Mouse (Mus musculus) effector memory CD4-positive, alpha-beta T cell, adult 5 months (primary cell): ENCODE results near the gene Ramp2. TPM values are rescaled to one million over a fixed set of nuclear protein-coding genes. Genes with fewer than 3 reads are reported as not detected.

Experiments used
- polyA plus RNA-seq: library from polyadenylated mRNA; unstranded; fragments of 100-300 nt; shearing (Covaris generic); gene quantifications from one replicate; pipeline ENCODE4 v1.2.1, GENCODE M21; 2017

Gene Ramp2
- polyA plus RNA-seq, result not detected

GRCm38 (mm10) chr11:101245855-101246701 lies at the start of gene Ramp2:
Gene Ramp2, plus strand, starts transcription at chr11:101246028.

DNA sequence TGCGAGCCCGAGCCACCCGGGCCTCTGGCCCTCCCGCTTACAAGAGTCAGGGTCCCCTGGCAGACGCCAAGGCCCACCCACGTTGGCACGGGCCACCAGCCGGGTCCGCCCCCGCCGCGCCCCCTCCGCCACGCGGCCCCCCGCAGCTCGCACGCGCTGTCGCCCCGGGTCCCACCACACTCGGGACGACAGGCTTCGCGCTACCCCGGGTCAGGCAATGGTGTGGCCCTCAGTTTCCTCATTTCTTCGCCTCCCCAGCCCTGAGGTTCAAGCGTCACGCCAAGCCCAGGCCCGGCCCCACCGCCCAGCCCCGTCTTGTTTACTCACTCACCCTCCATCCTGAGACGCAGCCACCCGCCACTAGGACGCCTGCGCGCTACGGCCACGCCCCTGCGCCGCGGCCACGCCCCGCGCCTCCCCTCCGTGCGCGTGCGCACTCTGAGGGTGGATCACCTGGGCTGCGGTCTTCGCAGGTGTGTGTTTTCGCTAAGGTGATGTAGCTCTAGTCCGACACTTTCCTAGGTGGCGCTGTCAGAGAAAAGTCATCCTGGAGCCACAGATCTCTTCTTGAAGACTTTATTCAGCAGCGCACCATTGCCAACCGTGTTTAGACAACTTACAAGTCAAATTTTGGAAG lies 19.6 kb upstream of the Ramp2 start, which contains the start of gene Ezh1:
Gene Ezh1, minus strand, starts transcription at position 399 of the 637 bp plus-strand sequence.

DNA sequence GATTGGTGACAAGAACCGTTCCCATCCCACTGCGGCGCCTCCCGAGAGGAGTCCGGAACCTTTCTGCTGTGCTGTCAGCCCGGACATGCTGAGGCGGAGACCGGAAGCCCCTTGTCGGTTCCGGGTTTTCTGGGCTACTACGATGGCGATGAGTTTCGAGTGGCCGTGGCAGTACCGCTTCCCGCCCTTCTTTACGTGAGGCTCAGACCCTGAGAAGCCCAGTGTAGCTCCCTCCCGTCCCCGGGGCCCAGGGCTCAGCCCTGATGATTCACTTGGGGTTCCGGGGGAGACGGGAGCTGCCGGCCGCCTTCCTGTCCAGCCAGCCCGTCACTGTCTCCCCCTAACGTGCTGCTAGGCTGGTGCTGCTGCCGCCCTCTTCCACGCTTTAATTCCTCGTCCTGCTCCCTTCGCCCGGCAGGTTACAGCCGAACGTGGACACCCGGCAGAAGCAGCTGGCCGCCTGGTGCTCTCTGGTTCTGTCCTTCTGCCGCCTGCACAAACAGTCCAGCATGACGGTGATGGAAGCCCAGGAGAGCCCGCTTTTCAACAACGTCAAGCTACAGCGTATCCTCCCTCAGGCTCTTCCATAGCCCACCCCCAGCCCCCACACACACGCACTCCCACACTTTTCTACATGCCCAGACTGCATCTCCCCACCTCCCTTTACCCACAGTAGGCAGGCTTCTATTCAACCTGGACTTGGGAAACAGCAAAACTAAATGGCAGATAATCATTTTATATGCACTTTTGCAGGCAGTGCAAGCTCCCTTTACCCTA lies 8.0 kb downstream of the Ramp2 start, which contains the start of gene Vps25:
Gene Vps25, plus strand, starts transcription at position 95 of the 777 bp plus-strand sequence.

DNA sequence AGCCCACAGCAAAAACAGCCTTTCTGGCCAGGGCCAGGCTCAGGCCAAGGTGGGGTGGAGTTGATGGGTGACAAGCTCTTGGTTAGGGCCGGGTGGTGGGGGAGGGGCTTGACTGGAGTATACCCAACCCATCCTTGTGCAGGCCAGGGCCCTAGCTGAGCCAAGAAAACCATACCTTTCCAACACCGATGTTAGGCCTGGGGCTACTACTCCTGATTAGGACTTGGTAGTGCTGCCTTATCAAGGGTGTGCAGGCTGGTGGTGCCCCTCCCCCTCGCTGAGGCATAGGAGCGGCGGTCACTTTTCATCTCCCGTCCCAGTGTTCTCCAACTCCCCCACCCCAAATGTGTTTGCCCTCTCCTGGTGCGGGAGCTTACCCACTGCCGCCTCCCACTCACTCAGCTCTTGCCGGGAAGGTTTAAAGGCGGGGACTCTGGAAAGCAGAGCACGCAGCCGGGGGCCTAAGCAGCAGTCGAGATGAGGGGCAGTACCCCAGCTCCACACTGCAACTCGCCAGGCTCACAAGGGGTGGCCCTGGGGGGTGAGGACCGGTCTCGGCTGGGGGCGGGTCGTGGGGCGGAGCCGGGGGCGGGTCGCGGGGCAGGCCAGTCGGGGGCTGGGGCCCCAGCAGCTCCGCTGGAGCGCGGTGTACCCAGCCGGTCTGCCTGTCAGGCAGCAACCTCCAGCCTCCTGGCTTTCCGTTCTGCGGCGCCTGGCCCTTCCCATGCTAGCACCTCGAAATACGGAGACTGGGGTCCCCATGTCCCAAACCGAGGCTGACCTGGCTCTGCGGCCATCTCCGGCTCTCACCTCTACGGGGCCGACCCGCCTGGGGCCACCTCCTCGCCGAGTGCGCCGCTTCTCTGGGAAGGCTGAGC lies 14.4 kb downstream of the Ramp2 start, which contains the start of gene Wnk4:
Gene Wnk4, plus strand, starts transcription at position 620 of the 878 bp plus-strand sequence.

DNA sequence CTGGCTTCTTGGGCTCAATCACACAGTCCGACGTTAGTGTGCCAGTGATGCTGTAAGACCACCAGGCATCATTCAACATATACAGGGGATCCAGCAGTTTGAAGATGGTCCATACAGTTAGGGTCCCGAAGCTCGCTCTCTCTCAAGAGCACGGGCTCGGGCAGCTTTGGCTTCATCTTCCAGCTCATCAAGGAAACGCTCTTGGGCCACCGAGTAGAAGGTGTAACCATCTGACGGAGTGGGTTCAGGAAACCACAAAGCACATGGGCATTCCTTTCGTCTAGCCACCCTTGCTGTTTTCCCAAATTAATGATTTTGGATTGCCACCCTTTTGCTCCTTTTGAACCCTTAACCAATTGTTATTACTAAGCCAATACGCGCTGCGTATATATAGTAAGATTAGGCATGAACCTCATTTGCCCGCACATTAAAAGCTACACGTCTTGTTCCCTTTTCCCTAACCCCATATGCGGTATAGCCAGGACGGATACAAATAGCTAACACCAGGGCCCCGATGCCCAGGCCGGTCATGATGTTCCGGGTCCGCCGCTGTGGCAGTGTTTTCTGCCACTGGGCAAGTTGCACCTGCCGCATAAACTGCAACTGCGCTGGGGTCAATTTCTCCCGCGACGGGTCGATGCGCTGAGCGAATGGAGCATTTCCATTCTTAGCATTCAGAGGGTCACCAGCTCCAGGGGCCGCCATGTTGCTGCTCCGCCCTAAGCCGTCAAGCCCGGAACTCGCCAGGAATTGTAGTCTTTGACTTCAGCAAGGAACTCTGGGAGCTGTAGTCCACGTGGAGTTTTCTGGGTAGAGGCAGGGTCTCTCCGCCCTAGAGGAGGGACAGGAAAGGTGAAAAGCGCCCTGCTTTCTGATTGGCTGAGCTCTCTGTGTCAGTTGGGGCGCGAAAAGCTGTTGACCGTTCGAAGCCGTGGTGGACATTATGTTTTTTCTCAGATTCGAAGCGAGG lies 32.7 kb downstream of the Ramp2 start, which contains the start of the genes Cntd1 and Coa3:
Gene Cntd1, plus strand, starts transcription at position 790 of the 970 bp plus-strand sequence.
Gene Coa3, minus strand, starts transcription at position 892 of the 970 bp plus-strand sequence.

GRCm38 (mm10) chr11:101302004-101302798 lies 56.4 kb downstream of the Ramp2 start, which contains the start of gene Becn1:
Gene Becn1, minus strand, starts transcription at chr11:101302286.

Other genes with a start within 250 kb of the Ramp2 start
- 1.00 TPM for gene Atp6v0a1, start 236.6 kb upstream of the Ramp2 start, polyA plus RNA-seq
- gene Naglu, start 176.0 kb upstream of the Ramp2 start, polyA plus RNA-seq, result 7.1 TPM
- gene Hsd17b1, start 167.6 kb upstream of the Ramp2 start, polyA plus RNA-seq, result not detected
- 7.8 TPM for gene Coasy, start 163.5 kb upstream of the Ramp2 start, polyA plus RNA-seq
- gene Mlx, start 158.8 kb upstream of the Ramp2 start, polyA plus RNA-seq, result 56.1 TPM
- gene Psmc3ip, start 150.6 kb upstream of the Ramp2 start, polyA plus RNA-seq, result 4.1 TPM
- 58.4 TPM for gene Retreg3, start 126.1 kb upstream of the Ramp2 start, polyA plus RNA-seq
- 12.5 TPM for gene Tubg1, start 126.1 kb upstream of the Ramp2 start, polyA plus RNA-seq
- gene Tubg2, start 90.1 kb upstream of the Ramp2 start, polyA plus RNA-seq, result 1.1 TPM
- 0.21 TPM for gene Cntnap1, start 75.5 kb upstream of the Ramp2 start, polyA plus RNA-seq
- 0.15 TPM for gene Plekhh3, start 74.7 kb upstream of the Ramp2 start, polyA plus RNA-seq
- gene Ccr10, start 70.6 kb upstream of the Ramp2 start, polyA plus RNA-seq, result 0.94 TPM
- 82.5 TPM for gene Ezh1, start 19.6 kb upstream of the Ramp2 start, polyA plus RNA-seq
- 78.1 TPM for gene Vps25, start 7.7 kb downstream of the Ramp2 start, polyA plus RNA-seq
- 0.62 TPM for gene Wnk4, start 14.5 kb downstream of the Ramp2 start, polyA plus RNA-seq
- gene Cntd1, start 33.0 kb downstream of the Ramp2 start, polyA plus RNA-seq, result not detected
- gene Coa3, start 33.1 kb downstream of the Ramp2 start, polyA plus RNA-seq, result 41.6 TPM
- 194 TPM for gene Becn1, start 56.3 kb downstream of the Ramp2 start, polyA plus RNA-seq
- gene Psme3, start 70.2 kb downstream of the Ramp2 start, polyA plus RNA-seq, result 157 TPM
- gene Aoc2, start 79.0 kb downstream of the Ramp2 start, polyA plus RNA-seq, result 3.6 TPM
- not detected for gene Aoc3, start 84.6 kb downstream of the Ramp2 start, polyA plus RNA-seq
- gene G6pc, start 121.5 kb downstream of the Ramp2 start, polyA plus RNA-seq, result not detected
- gene Aarsd1, start 171.6 kb downstream of the Ramp2 start, polyA plus RNA-seq, result 28.2 TPM
- 1.2 TPM for gene Gm27029, start 178.8 kb downstream of the Ramp2 start, polyA plus RNA-seq
- 29.7 TPM for gene Rundc1, start 179.1 kb downstream of the Ramp2 start, polyA plus RNA-seq
- 4.1 TPM for gene Ptges3l, start 179.3 kb downstream of the Ramp2 start, polyA plus RNA-seq
- 282 TPM for gene Rpl27, start 196.3 kb downstream of the Ramp2 start, polyA plus RNA-seq
- 106 TPM for gene Ifi35, start 202.4 kb downstream of the Ramp2 start, polyA plus RNA-seq
- 0.36 TPM for gene Rnd2, start 219.0 kb downstream of the Ramp2 start, polyA plus RNA-seq
- 0.80 TPM for gene Vat1, start 220.2 kb downstream of the Ramp2 start, polyA plus RNA-seq